Mouse (Mus musculus): ENCODE measurements around the gene Tuba1b.
A peak's percentile ranks its signal among the peaks of the same experiment; 100 is the strongest.
"Not testable (repeated sequence)": the region's sequence is repeated elsewhere in the genome, so short reads cannot be mapped to it uniquely, and the experiment has no call there.

Gene Tuba1b

DNA sequence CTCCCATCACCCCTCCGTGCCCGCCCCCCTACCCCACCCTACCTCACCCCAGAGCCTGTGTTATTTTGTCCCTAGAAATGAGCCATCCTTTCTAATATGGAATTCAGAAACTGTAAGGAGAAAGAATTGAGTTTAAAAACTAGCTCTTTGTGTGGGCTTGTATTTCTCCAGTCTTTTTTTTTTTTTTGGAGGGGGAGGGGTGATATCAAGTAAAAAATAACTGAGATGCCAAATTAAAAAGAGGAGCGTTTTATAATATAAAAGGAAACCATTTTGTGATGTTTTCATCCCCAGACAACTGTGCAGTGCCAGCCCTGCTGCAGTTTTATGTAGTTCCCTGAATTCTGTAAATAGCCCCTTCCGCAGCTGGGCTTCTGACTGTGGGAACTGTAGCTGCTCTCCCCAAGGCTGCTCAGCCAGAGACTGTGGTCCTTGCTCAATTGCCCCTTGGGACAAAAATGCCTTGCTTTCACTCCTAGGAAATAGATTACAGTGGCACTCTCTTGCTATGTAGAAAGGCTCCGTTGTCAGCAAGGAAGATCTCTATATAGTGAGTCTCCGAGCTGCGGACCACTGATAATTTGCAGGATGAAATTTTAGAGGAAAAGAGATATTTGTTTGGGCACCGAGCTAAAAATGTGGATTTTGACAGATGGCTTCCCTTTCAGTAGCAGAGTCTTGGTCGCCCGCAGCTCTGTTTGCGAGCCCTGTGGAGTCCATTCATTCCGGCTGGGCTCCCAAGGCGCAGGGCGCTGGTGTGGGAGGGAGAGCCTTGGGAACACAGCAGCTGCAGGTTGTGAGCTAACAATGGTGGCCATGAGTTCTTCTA, 20.3 kb upstream of the Tuba1b start:
- no peak for DNase-seq (ENCODE audit: low spot score)

DNA sequence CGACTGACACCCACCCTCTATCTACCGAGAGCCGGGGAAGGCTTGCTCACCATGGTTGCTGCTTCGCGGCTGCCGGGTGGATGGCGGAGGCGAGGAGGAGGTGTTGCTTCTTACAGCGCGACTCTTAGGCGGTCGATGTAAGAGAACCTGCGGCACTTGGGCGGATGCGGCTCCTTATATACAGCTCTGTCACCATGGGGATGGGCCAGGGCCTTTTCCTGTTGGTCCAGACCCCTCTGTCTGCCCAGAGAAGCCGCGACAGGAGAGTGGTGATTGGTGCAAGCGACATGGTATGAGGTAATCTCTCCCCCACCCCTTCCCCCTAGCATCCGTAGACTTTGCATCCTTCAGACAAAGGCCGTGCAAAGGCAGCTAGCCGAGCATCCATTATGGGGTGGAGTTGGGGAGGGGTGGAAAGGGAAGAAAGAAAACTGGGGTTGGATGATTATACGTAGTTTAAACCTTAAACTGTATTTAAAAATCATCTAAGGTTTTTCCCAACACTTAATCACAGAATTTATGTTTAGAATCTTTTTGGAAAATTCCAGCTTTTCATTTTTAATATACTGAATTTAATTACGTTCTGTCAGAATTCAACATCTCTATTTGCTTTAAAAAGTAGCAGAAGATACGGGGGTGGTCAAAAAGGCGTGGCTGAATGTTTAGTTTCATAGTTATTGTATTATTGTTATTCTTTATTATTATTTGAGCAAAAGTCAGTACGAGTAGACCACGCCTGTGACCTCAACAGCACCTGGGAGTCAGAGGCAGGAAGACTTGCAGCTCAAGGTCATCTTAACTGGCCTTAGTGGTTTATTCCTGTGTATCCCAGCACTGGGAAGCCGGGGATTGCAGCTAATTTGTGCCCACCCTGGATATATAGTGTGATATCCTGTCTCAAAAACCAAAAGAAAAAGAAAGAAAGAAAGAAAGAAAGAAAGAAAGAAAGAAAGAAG, 19.3 kb upstream of the Tuba1b start, which contains the start of the genes Gm49450 and Tuba1a:
TSS of gene Gm49450 (minus strand) at position 151 of the 956 bp plus-strand sequence.
TSS of gene Tuba1a (minus strand) at position 303 of the 956 bp plus-strand sequence.
- DNase-seq (ENCODE audit: low spot score): peak; percentile 96

DNA sequence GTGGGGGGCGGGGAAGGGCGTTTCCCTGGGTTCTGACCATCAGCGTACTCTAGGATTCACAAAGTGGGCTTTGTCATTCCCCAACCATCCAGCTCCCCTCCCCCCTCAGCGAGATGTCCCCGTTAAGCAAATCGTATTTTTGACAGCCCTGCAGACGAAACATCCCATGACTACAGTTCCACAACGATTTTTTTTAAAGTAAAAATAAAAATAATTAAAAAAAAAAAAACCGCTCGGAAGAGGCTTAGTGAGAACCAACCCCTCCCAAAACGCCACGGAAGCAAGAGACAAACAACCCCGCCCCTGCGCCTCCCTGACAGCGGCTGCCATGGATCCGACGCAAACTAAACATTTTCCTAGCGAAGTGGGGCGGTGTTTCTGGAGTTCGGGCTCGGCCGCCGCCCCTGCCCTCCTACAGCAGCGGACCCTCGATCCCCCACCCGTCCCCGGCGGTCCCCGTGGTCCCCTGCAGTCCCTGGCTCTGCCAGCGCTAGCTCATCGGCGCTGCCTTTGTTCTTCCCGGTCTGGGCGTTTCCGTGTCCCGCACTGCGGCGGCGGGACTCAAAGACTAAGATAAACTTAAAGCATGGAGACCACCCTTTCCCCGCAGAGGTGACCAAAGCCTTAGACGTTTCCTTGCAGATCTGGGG, 18.5 kb upstream of the Tuba1b start:
- DNase-seq (ENCODE audit: low spot score): peak; percentile 78

DNA sequence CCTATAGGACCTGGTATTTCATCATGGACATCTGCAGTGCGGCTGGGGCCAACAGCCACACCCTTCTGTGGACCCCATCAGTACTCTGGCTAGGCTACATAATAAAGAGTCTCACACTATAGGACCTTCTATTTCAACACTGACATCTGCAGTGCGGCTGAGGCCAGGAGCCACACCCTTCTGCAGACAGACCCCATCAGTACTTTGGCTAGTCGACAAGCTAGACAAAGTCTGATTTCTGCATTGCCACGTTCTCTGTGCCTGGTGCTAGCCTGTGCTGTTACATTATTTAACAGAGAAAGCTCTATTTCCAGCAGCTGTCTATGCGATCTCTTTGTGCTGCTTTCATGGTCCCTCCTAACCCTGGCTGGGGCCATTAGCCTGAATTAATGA, 17.7 kb upstream of the Tuba1b start:
- no peak for DNase-seq (ENCODE audit: low spot score)

DNA sequence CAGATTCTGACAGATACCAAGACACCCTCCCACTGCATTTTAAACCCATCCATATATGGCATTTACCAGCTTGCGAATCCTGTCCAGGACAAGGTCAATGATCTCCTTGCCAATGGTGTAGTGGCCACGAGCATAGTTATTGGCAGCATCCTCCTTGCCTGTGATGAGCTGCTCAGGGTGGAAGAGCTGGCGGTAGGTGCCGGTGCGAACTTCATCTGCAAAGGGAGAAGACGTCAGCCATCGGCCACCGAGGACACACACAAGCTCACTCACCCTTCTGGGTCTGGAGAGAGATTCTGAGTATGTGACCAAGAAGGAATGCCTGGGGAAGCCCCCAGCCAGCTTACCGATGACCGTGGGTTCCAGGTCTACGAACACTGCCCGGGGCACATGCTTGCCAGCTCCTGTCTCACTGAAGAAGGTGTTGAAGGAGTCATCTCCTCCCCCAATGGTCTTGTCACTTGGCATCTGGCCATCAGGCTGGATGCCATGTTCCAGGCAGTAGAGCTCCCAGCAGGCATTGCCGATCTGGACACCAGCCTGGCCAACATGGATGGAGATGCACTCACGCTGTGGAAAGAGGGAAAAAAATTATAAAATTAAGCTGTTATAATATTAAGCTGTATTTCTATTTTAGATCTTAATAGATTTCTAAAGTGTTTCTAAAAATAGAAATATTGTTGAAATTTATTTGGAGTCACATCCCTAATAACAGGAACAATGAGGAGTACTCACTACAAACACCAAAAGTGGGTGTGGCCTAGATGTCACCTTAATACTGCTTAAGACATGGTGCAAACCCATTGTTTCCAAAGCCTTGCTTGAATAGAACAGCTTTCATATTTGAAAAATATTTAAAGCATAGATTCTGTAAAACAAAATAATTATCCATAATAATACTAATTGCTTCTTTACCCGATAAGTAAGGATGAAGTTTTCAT, 17.0 kb upstream of the Tuba1b start:
- DNase-seq (ENCODE audit: low spot score): not testable (repeated sequence)

DNA sequence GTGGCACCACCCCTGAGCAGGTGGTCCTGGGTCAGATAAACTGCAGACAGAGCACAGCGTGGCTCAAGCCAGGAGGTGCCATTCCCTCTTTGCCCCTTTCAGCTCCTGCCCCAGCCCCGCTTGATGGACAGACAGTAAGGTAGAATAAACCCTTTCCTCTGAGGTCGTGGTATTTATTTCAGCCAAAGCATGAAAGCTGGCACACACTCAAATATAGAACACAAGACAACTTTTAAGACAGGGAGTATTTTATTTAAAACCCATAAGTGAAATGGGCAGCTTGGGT, 15.2 kb upstream of the Tuba1b start:
- no peak for DNase-seq (ENCODE audit: low spot score)

DNA sequence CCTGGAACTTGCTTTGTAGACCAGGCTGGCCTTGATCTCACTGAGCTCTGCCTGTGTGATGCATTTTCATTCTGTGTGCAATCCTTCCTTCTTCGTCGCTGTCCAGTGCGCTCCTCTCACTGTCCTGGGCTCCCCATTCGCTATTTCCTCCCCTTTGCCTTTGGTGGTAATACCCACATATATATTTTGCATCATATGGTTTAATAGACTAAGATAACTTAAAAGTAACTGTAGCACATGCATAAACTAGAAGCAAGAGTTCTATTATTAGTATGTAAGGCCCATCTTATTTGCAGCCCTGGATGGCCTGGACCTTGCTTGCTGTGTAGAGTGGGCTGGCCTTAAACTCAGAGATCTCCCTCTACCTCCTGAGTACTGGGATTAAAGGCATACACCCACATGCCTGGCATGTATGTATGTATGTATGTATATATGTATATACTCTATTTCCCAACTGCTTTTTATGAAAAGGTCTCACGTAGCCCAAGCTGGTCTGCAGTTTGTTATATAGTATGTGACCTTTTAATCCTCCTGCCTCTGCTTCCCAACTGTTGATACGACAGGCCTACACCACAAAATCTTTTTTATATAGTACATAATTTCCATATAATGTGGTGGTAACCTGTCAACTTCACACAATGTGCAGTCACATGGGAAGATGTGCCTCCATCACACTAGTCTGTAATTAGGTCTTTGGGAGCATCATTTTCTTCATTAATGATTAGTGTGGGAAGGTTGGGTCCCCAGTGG, 14.7 kb upstream of the Tuba1b start:
- DNase-seq (ENCODE audit: low spot score): no peak

DNA sequence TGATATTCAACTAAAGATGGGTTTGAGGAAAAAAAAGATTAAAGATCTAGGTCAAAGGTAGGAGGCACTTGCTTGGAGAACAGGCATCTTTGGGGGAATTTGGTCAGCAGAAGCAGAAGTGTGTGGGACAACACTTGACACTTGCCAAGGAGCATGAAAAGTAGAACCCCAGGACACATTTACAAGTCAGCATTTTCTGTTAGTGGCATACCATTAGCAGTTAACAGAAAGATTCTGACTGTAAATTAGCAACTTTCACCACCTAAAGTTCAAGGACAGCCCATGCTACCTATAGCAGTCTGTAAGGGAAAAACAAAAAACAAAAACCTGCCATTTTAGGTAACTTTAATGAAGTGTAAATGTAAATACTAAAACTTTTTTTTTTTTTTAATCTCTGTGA, 14.0 kb upstream of the Tuba1b start:
- no peak for DNase-seq (ENCODE audit: low spot score)

DNA sequence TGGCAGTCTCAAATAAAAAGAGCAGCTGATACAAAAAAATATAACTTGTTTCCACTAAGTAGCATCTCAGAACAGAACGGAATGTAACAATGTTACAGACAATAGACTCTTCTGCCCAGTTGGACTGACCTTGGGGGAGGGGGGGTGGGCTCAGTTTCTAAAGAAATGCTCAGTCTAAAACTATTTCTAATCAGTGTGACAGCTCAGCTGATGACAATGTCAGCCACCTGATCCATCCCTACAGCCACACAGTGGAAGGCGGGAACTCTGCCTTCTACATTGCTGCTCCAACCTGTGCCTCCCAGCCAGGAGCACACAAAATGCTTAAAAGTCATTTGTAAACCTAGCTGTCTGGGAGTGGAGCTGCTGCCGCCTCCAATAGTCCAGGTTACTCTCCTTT, 13.5 kb upstream of the Tuba1b start:
- no peak for DNase-seq (ENCODE audit: low spot score)

DNA sequence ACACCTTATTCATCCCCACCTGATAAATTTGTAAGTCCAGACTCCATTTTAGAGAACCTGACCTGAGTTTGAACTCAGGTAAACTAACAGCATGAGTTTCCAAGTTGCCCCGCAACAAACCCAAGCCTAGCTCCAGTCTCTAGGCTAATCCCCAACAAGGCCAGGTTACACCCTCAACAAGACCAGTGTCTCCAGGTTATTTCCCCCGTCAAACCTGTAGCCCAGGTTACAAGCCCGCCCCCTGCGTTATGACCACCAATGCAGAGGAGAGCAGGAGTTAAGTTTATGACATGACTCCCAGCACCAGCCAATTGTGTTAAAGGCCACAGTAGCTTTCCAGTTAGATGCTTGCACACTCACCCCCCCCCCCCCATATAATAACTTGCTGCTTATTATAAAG, 8.8 kb upstream of the Tuba1b start:
- DNase-seq (ENCODE audit: low spot score): no peak

DNA sequence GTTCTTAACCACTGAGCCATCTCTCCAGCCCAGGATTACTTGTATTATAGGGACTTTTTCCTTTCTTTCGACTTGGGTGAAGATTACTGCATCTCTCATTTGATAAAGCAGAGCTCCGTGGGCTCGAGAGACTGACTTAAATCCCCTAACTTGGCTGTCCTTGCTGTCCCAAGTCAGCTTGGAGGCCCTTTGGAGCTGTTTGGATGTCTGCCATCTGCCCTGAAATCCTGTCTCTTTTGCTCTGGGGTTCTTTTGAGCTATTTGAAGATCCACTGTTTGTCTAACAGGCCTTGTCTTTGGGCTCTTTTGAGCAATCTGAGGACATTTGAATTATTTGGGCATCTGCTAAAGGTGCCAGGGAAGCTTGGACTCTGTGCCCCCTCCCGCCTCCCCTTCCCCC, 7.7 kb upstream of the Tuba1b start:
- DNase-seq (ENCODE audit: low spot score): no peak

DNA sequence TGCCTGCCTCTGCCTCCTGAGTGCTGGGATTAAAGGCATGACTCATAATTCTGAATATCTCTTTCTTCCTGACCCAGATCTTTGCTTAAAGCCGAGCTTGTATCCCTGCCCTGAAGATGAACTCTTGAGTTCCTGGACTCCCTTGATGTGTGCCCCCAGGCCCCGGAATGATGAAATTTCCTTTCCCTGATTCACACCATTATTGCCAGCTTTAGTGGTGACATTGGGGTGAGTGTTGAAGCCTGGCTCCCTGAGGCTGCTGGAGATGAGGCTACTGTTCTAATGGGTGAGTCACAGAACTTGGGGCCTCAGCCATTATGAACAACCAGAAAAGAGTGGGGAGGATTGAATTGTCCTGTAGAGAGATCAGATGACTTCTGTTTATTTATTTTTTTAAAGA, 7.2 kb upstream of the Tuba1b start:
- no peak for DNase-seq (ENCODE audit: low spot score)

DNA sequence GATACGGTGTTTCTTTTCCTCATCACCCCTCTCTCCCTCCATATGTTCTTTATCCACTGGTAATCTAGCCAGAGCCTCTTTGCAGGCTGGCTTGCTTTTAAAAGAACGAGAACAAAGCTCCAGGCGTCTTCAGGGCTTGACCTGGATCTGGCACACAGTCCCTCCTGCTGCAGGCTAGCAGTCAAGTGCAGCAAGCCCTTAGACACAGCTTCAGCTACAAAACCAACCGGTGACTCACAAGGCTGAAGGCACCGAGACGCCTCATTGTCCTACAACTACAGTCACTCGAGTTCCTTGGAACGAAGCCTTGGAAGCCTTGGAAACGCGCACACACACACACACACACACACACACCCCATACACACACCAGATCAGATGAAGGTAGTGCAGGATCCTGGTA, 6.5 kb upstream of the Tuba1b start:
- no peak for DNase-seq (ENCODE audit: low spot score)

DNA sequence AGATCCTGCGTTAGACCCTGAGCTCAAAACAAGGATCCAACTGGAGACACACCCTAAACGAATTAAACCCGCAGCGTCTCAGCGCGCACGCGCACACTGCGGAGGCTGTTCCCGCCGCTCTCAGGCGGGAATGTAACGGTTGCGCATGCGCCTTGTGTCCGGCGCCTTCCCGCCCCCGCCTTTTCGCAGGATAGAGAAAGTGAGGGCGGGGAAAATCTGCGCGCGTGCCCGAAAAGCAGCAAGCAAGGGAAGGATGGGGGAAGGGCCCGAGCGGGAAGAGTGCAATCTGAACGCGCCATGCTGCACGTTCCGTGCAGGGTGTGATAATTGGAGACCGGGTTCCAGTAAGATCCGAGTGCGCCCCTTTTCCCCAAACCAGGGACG, 540 bp downstream of the Tuba1b start:
- peak; percentile 95 for DNase-seq (ENCODE audit: low spot score)

DNA sequence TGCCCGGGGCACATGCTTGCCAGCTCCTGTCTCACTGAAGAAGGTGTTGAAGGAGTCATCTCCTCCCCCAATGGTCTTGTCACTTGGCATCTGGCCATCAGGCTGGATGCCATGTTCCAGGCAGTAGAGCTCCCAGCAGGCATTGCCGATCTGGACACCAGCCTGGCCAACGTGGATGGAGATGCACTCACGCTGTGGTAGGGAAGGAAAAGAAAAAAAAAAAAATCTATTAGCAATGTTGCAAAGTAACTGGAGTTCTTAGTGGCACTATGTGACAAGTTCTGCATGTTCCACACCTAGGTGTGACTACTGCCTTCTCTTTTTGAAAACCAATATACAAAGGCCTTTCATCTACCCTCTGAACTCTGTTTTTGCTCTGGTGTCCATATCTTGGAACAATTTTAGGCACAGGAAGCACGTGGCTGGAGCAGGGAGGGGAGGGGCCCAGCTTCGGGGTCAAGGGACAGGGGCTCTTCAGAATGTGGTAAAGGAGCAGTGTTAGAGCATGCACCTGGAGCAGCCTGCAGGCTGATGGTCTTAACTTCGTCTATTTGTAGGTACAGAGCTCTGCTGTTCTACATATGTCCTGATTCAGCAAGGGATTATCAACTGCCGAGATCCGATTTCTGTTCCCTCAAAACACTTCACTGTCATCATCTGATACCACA, 1.2 kb downstream of the Tuba1b start:
- not testable (repeated sequence) for DNase-seq (ENCODE audit: low spot score)

DNA sequence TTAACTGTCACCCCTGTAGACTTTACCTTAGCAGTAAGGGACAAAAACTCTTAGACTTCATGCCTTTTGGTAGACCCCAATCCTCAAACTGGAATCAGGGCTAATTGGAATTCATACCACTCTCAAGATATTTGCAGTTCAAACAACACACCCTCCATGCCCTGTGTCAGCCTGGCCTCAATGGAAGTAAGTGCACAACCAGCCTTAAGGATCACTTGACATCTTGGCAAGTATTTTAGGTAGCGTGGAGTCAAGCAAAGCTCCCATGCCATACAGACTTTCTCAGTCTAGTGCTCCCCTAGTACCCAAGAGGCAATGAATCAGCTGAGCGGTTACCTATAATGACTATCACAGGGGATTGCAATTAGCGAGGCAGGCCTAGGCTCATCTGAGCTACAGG, 3.4 kb downstream of the Tuba1b start:
- DNase-seq (ENCODE audit: low spot score): peak; percentile 64

DNA sequence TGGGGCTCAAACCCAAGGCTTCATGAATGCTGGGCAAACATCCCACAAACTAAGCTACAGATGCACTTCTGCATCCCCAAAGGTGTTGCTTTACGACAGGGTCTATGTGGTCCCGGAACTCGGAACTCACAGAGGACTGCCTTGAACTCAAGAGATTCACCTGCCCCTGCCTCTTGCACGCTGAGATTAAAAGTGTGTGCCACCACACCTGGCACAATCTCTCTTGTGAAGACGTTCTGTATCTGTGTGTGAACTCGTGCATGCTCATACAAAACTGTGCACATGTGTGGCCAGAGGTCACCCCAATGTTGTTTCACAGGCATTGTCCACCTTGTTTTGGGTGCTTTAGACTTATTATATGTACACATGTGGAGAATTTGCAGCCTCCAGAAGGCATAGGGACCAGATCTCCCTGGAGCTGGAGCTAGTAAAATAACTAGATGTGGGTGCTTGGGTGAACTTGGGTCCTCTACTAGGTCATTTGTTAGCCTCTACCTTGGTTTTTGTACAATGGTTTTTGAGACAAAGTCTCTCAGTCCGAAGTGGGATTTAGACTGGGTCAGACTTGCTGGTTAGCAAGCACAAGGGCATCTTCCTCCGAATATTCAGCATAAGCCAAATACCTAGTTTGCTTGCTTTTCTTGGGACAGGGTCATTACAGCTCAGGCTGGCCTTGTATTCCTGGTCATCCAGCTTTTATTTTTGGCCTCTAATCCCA, 4.2 kb downstream of the Tuba1b start:
- no peak for DNase-seq (ENCODE audit: low spot score)

DNA sequence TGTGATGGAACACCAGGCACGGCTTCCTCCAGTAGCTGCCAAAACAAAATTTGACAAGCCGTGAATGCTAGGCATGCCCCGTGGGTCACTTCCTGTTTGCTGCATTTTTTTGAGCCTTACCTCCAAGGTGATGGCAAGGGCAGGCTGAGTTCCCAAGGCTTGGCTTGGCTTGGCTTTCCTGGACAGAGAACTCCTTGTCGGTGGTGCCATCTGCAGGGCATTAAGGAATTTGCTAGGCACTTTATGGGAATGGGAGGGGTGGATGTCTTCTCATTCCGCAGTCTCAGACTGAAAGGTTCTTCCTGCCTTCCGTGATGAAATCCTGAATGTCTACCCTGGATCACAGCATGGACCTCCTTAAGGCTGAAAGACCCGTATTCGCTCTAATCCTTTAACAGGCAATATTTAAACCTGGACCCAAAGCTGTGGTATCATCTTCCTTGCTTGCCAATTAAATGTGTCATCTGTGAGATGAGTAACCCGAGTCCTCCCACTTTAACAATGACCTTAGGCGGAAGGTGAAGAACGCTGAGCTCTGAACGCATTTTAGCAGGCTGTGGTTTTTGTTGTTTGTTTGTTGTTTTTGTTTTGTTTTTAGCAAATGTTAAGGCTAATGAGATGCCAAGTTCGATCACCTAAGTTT, 5.6 kb downstream of the Tuba1b start:
- peak; percentile 87 for DNase-seq (ENCODE audit: low spot score)

DNA sequence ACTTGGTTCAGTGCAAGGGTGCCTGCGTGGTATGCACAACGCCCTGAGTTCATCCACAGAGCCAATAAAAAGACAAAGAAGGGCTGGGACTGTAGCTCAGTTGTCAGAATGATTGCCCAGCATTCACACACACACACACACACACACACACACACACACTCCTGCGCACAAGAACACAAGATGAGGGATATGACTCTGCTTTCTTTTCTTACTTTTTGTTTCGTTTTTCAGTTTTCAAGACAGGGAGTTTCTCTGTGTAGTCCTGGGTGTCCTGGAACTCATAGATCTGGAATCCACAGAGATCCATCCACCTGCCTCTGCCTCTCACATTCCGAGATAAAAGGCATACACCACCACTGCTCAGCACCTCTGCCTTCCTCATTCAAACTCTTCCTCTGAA, 6.8 kb downstream of the Tuba1b start:
- no peak for DNase-seq (ENCODE audit: low spot score)

Data from lung, postnatal 25 days (tissue).